Mouse (Mus musculus): ENCODE data around the gene Prss33. TPM values are rescaled to one million over a fixed set of nuclear protein-coding genes. Genes with fewer than 3 reads are reported as not detected.
"Not testable (repeated sequence)": the region's sequence is repeated elsewhere in the genome, so short reads cannot be mapped to it uniquely, and the experiment has no call there.

Gene Prss33
- polyA plus RNA-seq (2015; fragmentation: Nextera tagmentation; extraction: Ambion mirVana): not detected in 2 replicates

- H3K9ac ChIP-seq (replicated peaks; ENCODE audit: low read depth, low read length): no peak within 1 kb of the TSS
- no peaks in the 10 kb centered on the region for H3K4me1 ChIP-seq (replicated peaks; ENCODE audit: control insufficient read depth, insufficient read depth, low read length)
- 49% methylated on average over 8 of the region's 8 CpGs for WGBS
- H3K36me3 ChIP-seq (ENCODE audit: control insufficient read depth, insufficient read depth): no peaks in the 10 kb centered on the region
- peaks cover 2% of the 10 kb centered on the region; the same call in 1 of the 2 replicates for H3K27me3 ChIP-seq (replicated peaks; ENCODE audit: control insufficient read depth, insufficient read depth, low read length)
- ATAC-seq: no peak
- H3K4me2 ChIP-seq (ENCODE audit: low read length): no peak within 1 kb of the TSS
- H3K27ac ChIP-seq (ENCODE audit: low read length): no peak within 1 kb of the TSS
- H3K4me3 ChIP-seq (replicated peaks; ENCODE audit: low read length): no peak within 1 kb of the TSS
- no peaks in the 10 kb centered on the region for H3K9me3 ChIP-seq (ENCODE audit: control insufficient read depth, low read length)
Observed at GRCm38 (mm10) chr17:23836006-23836575, at the start of gene Prss33. Gene Prss33, minus strand, starts transcription at chr17:23836056.

- H3K9me3 ChIP-seq (ENCODE audit: control insufficient read depth, low read length); H3K9ac ChIP-seq (replicated peaks; ENCODE audit: low read depth, low read length); H3K4me2 ChIP-seq (ENCODE audit: low read length); H3K4me3 ChIP-seq (replicated peaks; ENCODE audit: low read length); H3K4me1 ChIP-seq (replicated peaks; ENCODE audit: control insufficient read depth, insufficient read depth, low read length); ATAC-seq; H3K27ac ChIP-seq (ENCODE audit: low read length); H3K27me3 ChIP-seq (replicated peaks; ENCODE audit: control insufficient read depth, insufficient read depth, low read length); H3K36me3 ChIP-seq (ENCODE audit: control insufficient read depth, insufficient read depth): not testable (repeated sequence)
- WGBS: 82% methylated on average over 4 of the region's 4 CpGs
Observed at GRCm38 (mm10) chr17:23880576-23880975, 44.7 kb upstream of the Prss33 start, which contains the start of the genes Dcpp1 and Dcpp2. Gene Dcpp1, plus strand, starts transcription at chr17:23880876. Gene Dcpp2, plus strand, starts transcription at chr17:23880880.

GRCm38 (mm10) chr17:23877166-23877565 lies 41.3 kb upstream of the Prss33 start:
- 74% methylated on average over 2 of the region's 2 CpGs for whole genome bisulfite sequencing

GRCm38 (mm10) chr17:23876741-23877140 lies 40.9 kb upstream of the Prss33 start:
- Histone ChIP-seq H3K9me3 (ENCODE audit: control insufficient read depth, low read length) (no peaks in the 10 kb centered on the region), H3K4me1 (replicated peaks; ENCODE audit: control insufficient read depth, insufficient read depth, low read length) (no peaks in the 10 kb centered on the region), H3K9ac (replicated peaks; ENCODE audit: low read depth, low read length) (no peak overlapping the region), H3K27ac (ENCODE audit: low read length) (no peak overlapping the region), H3K27me3 (replicated peaks; ENCODE audit: control insufficient read depth, insufficient read depth, low read length) (no peaks in the 10 kb centered on the region), H3K36me3 (ENCODE audit: control insufficient read depth, insufficient read depth) (no peaks in the 10 kb centered on the region), H3K4me3 (replicated peaks; ENCODE audit: low read length) (no peak overlapping the region), H3K4me2 (ENCODE audit: low read length) (no peak overlapping the region)
- 30% methylated on average over 3 of the region's 3 CpGs for WGBS
- peak; percentile 78 for ATAC-seq

More at GRCm38 (mm10) chr17:23877166-23877565, 41.3 kb upstream of the Prss33 start:
- Histone ChIP-seq H3K36me3 (ENCODE audit: control insufficient read depth, insufficient read depth) (no peaks in the 10 kb centered on the region), H3K9ac (replicated peaks; ENCODE audit: low read depth, low read length) (no peak overlapping the region), H3K9me3 (ENCODE audit: control insufficient read depth, low read length) (no peaks in the 10 kb centered on the region), H3K27ac (ENCODE audit: low read length) (no peak overlapping the region), H3K4me1 (replicated peaks; ENCODE audit: control insufficient read depth, insufficient read depth, low read length) (no peaks in the 10 kb centered on the region), H3K27me3 (replicated peaks; ENCODE audit: control insufficient read depth, insufficient read depth, low read length) (no peaks in the 10 kb centered on the region), H3K4me2 (ENCODE audit: low read length) (no peak overlapping the region), H3K4me3 (replicated peaks; ENCODE audit: low read length) (no peak overlapping the region)
- ATAC-seq: peak; percentile 52

- ATAC-seq: no peak
- WGBS: 46% methylated on average over 8 of the region's 8 CpGs
- no peak overlapping the region for H3K9ac ChIP-seq (replicated peaks; ENCODE audit: low read depth, low read length)
- H3K4me1 ChIP-seq (replicated peaks; ENCODE audit: control insufficient read depth, insufficient read depth, low read length): no peaks in the 10 kb centered on the region
- no peak overlapping the region for H3K27ac ChIP-seq (ENCODE audit: low read length)
- no peak overlapping the region for H3K4me3 ChIP-seq (replicated peaks; ENCODE audit: low read length)
- no peaks in the 10 kb centered on the region for H3K27me3 ChIP-seq (replicated peaks; ENCODE audit: control insufficient read depth, insufficient read depth, low read length)
- H3K36me3 ChIP-seq (ENCODE audit: control insufficient read depth, insufficient read depth): no peaks in the 10 kb centered on the region
- no peaks in the 10 kb centered on the region for H3K9me3 ChIP-seq (ENCODE audit: control insufficient read depth, low read length)
- H3K4me2 ChIP-seq (ENCODE audit: low read length): no peak overlapping the region
Observed at GRCm38 (mm10) chr17:23873884-23874856, 38.3 kb upstream of the Prss33 start.

GRCm38 (mm10) chr17:23868513-23868912 lies 32.7 kb upstream of the Prss33 start:
- 91% methylated on average over 11 of the region's 11 CpGs for WGBS
- H3K27ac ChIP-seq (ENCODE audit: low read length): no peak overlapping the region
- no peaks in the 10 kb centered on the region for H3K27me3 ChIP-seq (replicated peaks; ENCODE audit: control insufficient read depth, insufficient read depth, low read length)
- H3K36me3 ChIP-seq (ENCODE audit: control insufficient read depth, insufficient read depth): no peaks in the 10 kb centered on the region
- no peak overlapping the region for H3K9ac ChIP-seq (replicated peaks; ENCODE audit: low read depth, low read length)
- ATAC-seq: no peak
- no peaks in the 10 kb centered on the region for H3K9me3 ChIP-seq (ENCODE audit: control insufficient read depth, low read length)
- no peaks in the 10 kb centered on the region for H3K4me1 ChIP-seq (replicated peaks; ENCODE audit: control insufficient read depth, insufficient read depth, low read length)
- H3K4me2 ChIP-seq (ENCODE audit: low read length): no peak overlapping the region
- H3K4me3 ChIP-seq (replicated peaks; ENCODE audit: low read length): no peak overlapping the region

GRCm38 (mm10) chr17:23867756-23868155 lies 31.9 kb upstream of the Prss33 start, which contains the start of gene Prss21:
Gene Prss21, plus strand, starts transcription at chr17:23868056.
- Histone ChIP-seq H3K4me1 (replicated peaks; ENCODE audit: control insufficient read depth, insufficient read depth, low read length) (no peaks in the 10 kb centered on the region), H3K9me3 (ENCODE audit: control insufficient read depth, low read length) (no peaks in the 10 kb centered on the region), H3K27me3 (replicated peaks; ENCODE audit: control insufficient read depth, insufficient read depth, low read length) (no peaks in the 10 kb centered on the region), H3K4me3 (replicated peaks; ENCODE audit: low read length) (no peak within 1 kb of the TSS), H3K9ac (replicated peaks; ENCODE audit: low read depth, low read length) (no peak within 1 kb of the TSS), H3K27ac (ENCODE audit: low read length) (no peak within 1 kb of the TSS), H3K4me2 (ENCODE audit: low read length) (no peak within 1 kb of the TSS), H3K36me3 (ENCODE audit: control insufficient read depth, insufficient read depth) (no peaks in the 10 kb centered on the region)
- WGBS: 84% methylated on average over 15 of the region's 15 CpGs
- ATAC-seq: no peak

GRCm38 (mm10) chr17:23862926-23863325 lies 27.1 kb upstream of the Prss33 start:
- no peaks in the 10 kb centered on the region for H3K36me3 ChIP-seq (ENCODE audit: control insufficient read depth, insufficient read depth)
- H3K27ac ChIP-seq (ENCODE audit: low read length): no peak overlapping the region
- no peak overlapping the region for H3K4me3 ChIP-seq (replicated peaks; ENCODE audit: low read length)
- no peak overlapping the region for H3K4me2 ChIP-seq (ENCODE audit: low read length)
- WGBS: 90% methylated on average over 4 of the region's 4 CpGs
- no peak overlapping the region for H3K9ac ChIP-seq (replicated peaks; ENCODE audit: low read depth, low read length)
- no peaks in the 10 kb centered on the region for H3K4me1 ChIP-seq (replicated peaks; ENCODE audit: control insufficient read depth, insufficient read depth, low read length)
- H3K27me3 ChIP-seq (replicated peaks; ENCODE audit: control insufficient read depth, insufficient read depth, low read length): no peaks in the 10 kb centered on the region
- no peak for ATAC-seq
- no peaks in the 10 kb centered on the region for H3K9me3 ChIP-seq (ENCODE audit: control insufficient read depth, low read length)

GRCm38 (mm10) chr17:23857913-23858312 lies 22.1 kb upstream of the Prss33 start:
- Histone ChIP-seq H3K4me3 (replicated peaks; ENCODE audit: low read length) (no peak overlapping the region), H3K9ac (replicated peaks; ENCODE audit: low read depth, low read length) (no peak overlapping the region), H3K9me3 (ENCODE audit: control insufficient read depth, low read length) (no peaks in the 10 kb centered on the region), H3K4me1 (replicated peaks; ENCODE audit: control insufficient read depth, insufficient read depth, low read length) (no peaks in the 10 kb centered on the region), H3K27ac (ENCODE audit: low read length) (no peak overlapping the region), H3K27me3 (replicated peaks; ENCODE audit: control insufficient read depth, insufficient read depth, low read length) (no peaks in the 10 kb centered on the region), H3K36me3 (ENCODE audit: control insufficient read depth, insufficient read depth) (no peaks in the 10 kb centered on the region), H3K4me2 (ENCODE audit: low read length) (no peak overlapping the region)
- no peak for ATAC-seq
- WGBS: 82% methylated on average over 2 of the region's 2 CpGs

All from forebrain, embryonic 16.5 days (tissue).